Mouse (Mus musculus) lung, embryonic 16.5 days (tissue): ENCODE results near the gene Ndrg4. TPM values are rescaled to one million over a fixed set of nuclear protein-coding genes. Genes with fewer than 3 reads are reported as not detected.

Source experiments
- ATAC-seq: fragments of 200-750 bp; cut with Nextera tagmentation; 2 replicates; pipeline ENCODE4 v1.8.0; 2017; ENCODE audit warnings: low read depth, mild to moderate bottlenecking, moderate library complexity
- H3K27ac ChIP-seq: fragments of 300-500 bp; sonication (generic); 2 replicates; pipeline ENCODE4 v1.5.1; 2014; ENCODE audit warnings: mild to moderate bottlenecking, control low read depth, low read length
- H3K27me3 ChIP-seq: fragments of 300-500 bp; sonication (generic); 2 replicates; pipeline ENCODE4 v1.6.1; 2014; ENCODE audit warnings: low read depth, low read length, mixed read lengths; ENCODE audit not compliant: control insufficient read depth, insufficient read depth
- H3K36me3 ChIP-seq: fragments of 300-500 bp; sonication (generic); 2 replicates; pipeline ENCODE4 v1.6.1; 2014; ENCODE audit warnings: low read length; ENCODE audit not compliant: control insufficient read depth, insufficient read depth
- H3K4me1 ChIP-seq: fragments of 300-500 bp; sonication (generic); replicated peaks from 2 replicates; pipeline ENCODE4 v1.6.1; 2014; ENCODE audit warnings: low read length, mixed read lengths; ENCODE audit not compliant: control insufficient read depth, insufficient read depth
- H3K4me2 ChIP-seq: fragments of 300-500 bp; sonication (generic); 2 replicates; pipeline ENCODE4 v1.6.1; 2014; ENCODE audit warnings: low read depth, low read length, control low read depth
- H3K4me3 ChIP-seq: fragments of 300-500 bp; sonication (generic); 2 replicates; pipeline ENCODE4 v1.5.1; 2014; ENCODE audit warnings: mild to moderate bottlenecking, low read length, control low read depth
- H3K9ac ChIP-seq: fragments of 300-500 bp; sonication (generic); 2 replicates; pipeline ENCODE4 v1.6.1; 2014; ENCODE audit warnings: low read length, control low read depth
- H3K9me3 ChIP-seq: fragments of 300-500 bp; sonication (generic); 2 replicates; pipeline ENCODE4 v1.6.1; 2016; ENCODE audit warnings: low read length; ENCODE audit not compliant: control insufficient read depth
- WGBS: fragments of 180-500 bp; shearing (Covaris S2); extraction: QIAGEN DNeasy Blood & Tissue Kit; methylation state at CpG from one replicate; pipeline ENCODE4 v1.1.7; 2014; 5-methylcytosine and 5-hydroxymethylcytosine counted together
- microRNA-seq: library from miRNA; unstranded; fragments of <30 nt; microRNA quantifications from one replicate; pipeline ENCODE4, GENCODE M21; 2016
- polyA plus RNA-seq: library from polyadenylated mRNA; unstranded; fragments of >200 nt; fragmentation: Nextera tagmentation; extraction: Ambion mirVana; gene quantifications from 2 replicates; pipeline ENCODE4 v1.2.1, GENCODE M21; 2015

Gene Ndrg4
- polyA plus RNA-seq, 1 experiment from 2014 or later: 21.1 TPM

DNA sequence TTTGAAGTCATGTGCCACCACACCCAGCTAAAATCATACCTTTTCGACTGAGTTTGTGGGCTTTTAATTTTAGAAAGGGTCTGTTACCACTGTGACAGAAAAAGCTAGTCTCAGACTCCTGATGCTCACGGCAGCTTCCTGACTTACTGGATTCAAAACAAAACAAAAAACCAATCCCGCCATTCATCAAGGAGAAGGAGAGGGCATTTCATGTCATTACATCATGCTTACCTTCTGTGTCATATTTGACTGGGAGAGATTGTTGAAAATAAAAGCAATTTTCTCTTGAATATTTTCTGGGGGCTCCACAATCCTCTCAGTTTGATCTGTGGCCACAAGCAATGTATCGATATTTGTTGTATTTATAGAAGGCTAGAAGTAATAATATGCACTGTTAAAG, 71.2 kb downstream of the Ndrg4 start:
- no peak overlapping the region for H3K27ac ChIP-seq
- no peaks in the 10 kb centered on the region for H3K27me3 ChIP-seq
- peaks cover 61% of the 10 kb centered on the region for H3K36me3 ChIP-seq
- H3K9ac ChIP-seq: no peak overlapping the region
- no peak overlapping the region for H3K4me3 ChIP-seq
- no peak for ATAC-seq
- no peaks in the 10 kb centered on the region for H3K9me3 ChIP-seq
- WGBS: 94% methylated on average over 4 of the region's 4 CpGs
- no peaks in the 10 kb centered on the region for H3K4me1 ChIP-seq
- no peak overlapping the region for H3K4me2 ChIP-seq

DNA sequence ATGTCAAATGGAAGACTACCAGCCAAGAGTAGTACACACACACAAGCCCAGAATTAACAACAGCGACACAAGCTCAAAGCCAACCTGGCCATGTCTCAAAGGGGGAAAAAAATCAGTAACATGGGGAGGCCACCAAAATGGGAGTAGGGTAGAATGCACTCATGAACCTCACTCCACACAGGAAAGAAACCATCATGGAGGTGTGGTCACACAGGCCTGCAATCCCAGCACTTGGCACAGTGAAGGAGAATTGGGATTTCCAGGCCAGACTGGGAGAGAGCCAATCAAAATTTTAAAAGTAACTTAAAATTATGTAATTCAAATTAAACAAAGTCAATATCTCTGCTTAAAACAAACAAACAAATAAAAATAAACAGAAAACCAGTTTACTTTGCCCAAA, 75.1 kb downstream of the Ndrg4 start:
- 96% methylated on average over 1 of the region's 1 CpGs for WGBS
- Histone ChIP-seq H3K27ac (no peak overlapping the region), H3K36me3 (peaks cover 51% of the 10 kb centered on the region)

DNA sequence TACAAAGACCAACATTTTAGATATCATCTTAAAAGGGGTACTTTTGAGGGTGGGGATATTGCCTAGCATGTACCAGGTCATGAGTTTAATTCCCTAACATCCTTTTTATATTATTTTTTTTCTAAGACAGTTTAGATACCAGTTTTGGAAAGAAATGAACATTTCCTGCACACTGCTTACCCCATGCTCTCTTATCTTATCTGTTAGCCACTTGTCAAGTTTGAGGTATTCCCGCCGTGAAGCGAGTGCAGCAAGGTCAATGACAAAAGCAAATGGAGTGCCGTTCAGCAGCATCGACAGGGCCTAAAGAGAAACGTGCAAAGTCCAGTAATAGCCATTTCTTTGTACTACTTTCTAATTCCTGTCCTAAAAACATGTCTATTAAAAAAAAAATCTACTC, 83.5 kb downstream of the Ndrg4 start:
- Histone ChIP-seq H3K9ac (no peak overlapping the region), H3K4me3 (no peak overlapping the region), H3K9me3 (no peaks in the 10 kb centered on the region), H3K27me3 (no peaks in the 10 kb centered on the region), H3K4me1 (no peaks in the 10 kb centered on the region), H3K4me2 (no peak overlapping the region), H3K27ac (no peak overlapping the region), H3K36me3 (peaks cover 52% of the 10 kb centered on the region)
- 28% methylated on average over 6 of the region's 6 CpGs for WGBS
- no peak for ATAC-seq

More for the DNA sequence above, 75.1 kb downstream of the Ndrg4 start:
- no peak overlapping the region for H3K4me2 ChIP-seq
- no peaks in the 10 kb centered on the region for H3K4me1 ChIP-seq
- H3K9ac ChIP-seq: no peak overlapping the region
- H3K4me3 ChIP-seq: no peak overlapping the region
- ATAC-seq: no peak
- H3K9me3 ChIP-seq: no peaks in the 10 kb centered on the region
- no peaks in the 10 kb centered on the region for H3K27me3 ChIP-seq

DNA sequence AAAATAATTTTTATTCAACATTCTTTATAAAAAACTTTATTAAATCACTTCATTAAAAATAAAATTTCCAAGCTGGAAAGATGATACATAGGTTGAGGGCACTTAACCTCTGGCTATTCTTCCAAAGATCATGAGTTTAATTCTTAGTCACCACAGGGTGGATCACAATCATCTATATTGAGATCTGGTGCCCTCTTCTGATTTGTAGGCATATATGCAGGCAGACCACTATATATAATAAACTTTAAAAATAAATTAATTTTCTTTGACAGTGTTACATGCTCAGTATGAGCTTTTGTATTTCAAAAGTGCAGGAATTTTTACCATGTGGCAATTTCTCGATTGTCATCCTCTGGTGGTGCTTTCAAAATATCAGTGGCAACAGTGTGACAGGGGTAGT, 87.4 kb downstream of the Ndrg4 start:
- no peak overlapping the region for H3K27ac ChIP-seq
- no peak for ATAC-seq
- 86% methylated on average over 1 of the region's 1 CpGs for WGBS
- H3K4me1 ChIP-seq: no peaks in the 10 kb centered on the region
- H3K9ac ChIP-seq: no peak overlapping the region
- peaks cover 67% of the 10 kb centered on the region for H3K36me3 ChIP-seq
- no peaks in the 10 kb centered on the region for H3K9me3 ChIP-seq
- no peak overlapping the region for H3K4me3 ChIP-seq
- no peak overlapping the region for H3K4me2 ChIP-seq
- no peaks in the 10 kb centered on the region for H3K27me3 ChIP-seq

Small RNA genes lying within 50 kb of the gene (microRNA-seq; reads per million reads assigned to microRNA genes)
- not detected for gene Mir7073

Other genes starting within 250 kb of the Ndrg4 start
- 149 and 156 TPM in 2 replicates for gene Cfap20, start 242.1 kb upstream of the Ndrg4 start, polyA plus RNA-seq
- 8.4 and 8.8 TPM in 2 replicates for gene Csnk2a2, start 186.9 kb upstream of the Ndrg4 start, polyA plus RNA-seq
- gene Ccdc113, start 142.9 kb upstream of the Ndrg4 start, polyA plus RNA-seq: 6.3 and 9.8 TPM in 2 replicates
- gene Prss54, start 100.6 kb upstream of the Ndrg4 start, polyA plus RNA-seq: not detected in 2 replicates
- 20.7 and 21.6 TPM in 2 replicates for gene Gins3, start 43.5 kb upstream of the Ndrg4 start, polyA plus RNA-seq
- 14.3 and 15.9 TPM in 2 replicates for gene Setd6, start 38.9 kb downstream of the Ndrg4 start, polyA plus RNA-seq
- 65.9 and 74.6 TPM in 2 replicates for gene Cnot1, start 130.5 kb downstream of the Ndrg4 start, polyA plus RNA-seq
- gene Sap18b, start 148.4 kb downstream of the Ndrg4 start, polyA plus RNA-seq: 318 and 339 TPM in 2 replicates
- gene Slc38a7, start 176.6 kb downstream of the Ndrg4 start, polyA plus RNA-seq: 15.5 and 15.6 TPM in 2 replicates
- 132 and 144 TPM in 2 replicates for gene Got2, start 211.6 kb downstream of the Ndrg4 start, polyA plus RNA-seq